Mouse (Mus musculus): Measurements from ENCODE around the gene Cdkn1a.

DNA sequence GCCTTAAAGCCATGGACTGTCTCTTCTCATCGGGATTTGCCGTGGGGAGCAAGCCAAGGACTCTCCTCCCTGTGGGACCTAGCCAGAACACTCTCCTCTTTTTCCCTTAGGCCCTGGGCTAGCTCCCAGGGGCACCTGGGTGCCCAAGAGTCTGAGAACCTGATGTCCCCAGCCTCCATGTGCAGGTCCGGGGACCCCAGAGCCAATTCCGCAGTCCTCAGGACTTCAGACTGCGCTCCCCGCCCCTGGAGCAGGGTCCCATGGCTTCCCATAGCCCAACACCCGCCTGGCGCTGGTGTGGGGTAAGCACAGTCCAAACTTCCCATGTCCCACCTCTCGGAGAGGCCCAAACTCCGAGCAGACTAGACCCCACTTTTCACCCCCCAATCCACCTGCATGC, 5.5 kb upstream of the Cdkn1a start:
- no peak for TF ChIP-seq CTCF (IDR thresholded peaks at IDR 0.05; ENCODE audit: control insufficient read depth, insufficient read depth, insufficient replicate concordance, low read depth, low read length)
- no peak for TF ChIP-seq POLR2A (IDR thresholded peaks at IDR 0.05; ENCODE audit: control insufficient read depth, low read depth, low read length)

All from testis, adult 2 months (tissue).